Mouse (Mus musculus): Measurements from ENCODE around the gene Ntrk3. TPM values are rescaled to one million over a fixed set of nuclear protein-coding genes. Genes with fewer than 3 reads are reported as not detected.

Ntrk3 gene
- polyA plus RNA-seq, 1 experiment from 2014 or later, result 37.4 TPM

GRCm38 (mm10) chr7:78305029-78305428 is 432.8 kb downstream of the Ntrk3 start:
- peaks cover 5% of the 10 kb centered on the region for H3K9me3 ChIP-seq (ENCODE audit: control insufficient read depth, low read length)
- no peak overlapping the region for H3K4me3 ChIP-seq (replicated peaks; ENCODE audit: low read length)
- no peak for ATAC-seq
- H3K36me3 ChIP-seq (ENCODE audit: control insufficient read depth, insufficient read depth), result peaks cover 4% of the 10 kb centered on the region
- no peak overlapping the region for H3K4me2 ChIP-seq (ENCODE audit: low read length)
- 82% methylated on average over 1 of the region's 1 CpGs for WGBS
- H3K27me3 ChIP-seq (replicated peaks; ENCODE audit: control insufficient read depth, insufficient read depth, low read length), result no peaks in the 10 kb centered on the region
- H3K9ac ChIP-seq (replicated peaks; ENCODE audit: low read depth, low read length), result no peak overlapping the region
- no peak overlapping the region for H3K27ac ChIP-seq (ENCODE audit: low read length)
- H3K4me1 ChIP-seq (replicated peaks; ENCODE audit: control insufficient read depth, insufficient read depth, low read length), result no peaks in the 10 kb centered on the region

GRCm38 (mm10) chr7:78297290-78297689 is 440.5 kb downstream of the Ntrk3 start:
- Histone ChIP-seq H3K27ac (ENCODE audit: low read length) (no peak overlapping the region), H3K9me3 (ENCODE audit: control insufficient read depth, low read length) (no peaks in the 10 kb centered on the region), H3K27me3 (replicated peaks; ENCODE audit: control insufficient read depth, insufficient read depth, low read length) (no peaks in the 10 kb centered on the region), H3K4me3 (replicated peaks; ENCODE audit: low read length) (no peak overlapping the region), H3K4me2 (ENCODE audit: low read length) (no peak overlapping the region), H3K9ac (replicated peaks; ENCODE audit: low read depth, low read length) (no peak overlapping the region), H3K36me3 (ENCODE audit: control insufficient read depth, insufficient read depth) (peaks cover 4% of the 10 kb centered on the region), H3K4me1 (replicated peaks; ENCODE audit: control insufficient read depth, insufficient read depth, low read length) (no peaks in the 10 kb centered on the region)
- 96% methylated on average over 5 of the region's 5 CpGs for WGBS
- no peak for ATAC-seq

- WGBS, result 61% methylated on average over 3 of the region's 3 CpGs
- H3K4me2 ChIP-seq (ENCODE audit: low read length), result no peak overlapping the region
- no peak overlapping the region for H3K4me3 ChIP-seq (replicated peaks; ENCODE audit: low read length)
- no peak overlapping the region for H3K9ac ChIP-seq (replicated peaks; ENCODE audit: low read depth, low read length)
- no peaks in the 10 kb centered on the region for H3K27me3 ChIP-seq (replicated peaks; ENCODE audit: control insufficient read depth, insufficient read depth, low read length)
- H3K27ac ChIP-seq (ENCODE audit: low read length), result no peak overlapping the region
- H3K36me3 ChIP-seq (ENCODE audit: control insufficient read depth, insufficient read depth), result no peaks in the 10 kb centered on the region
- no peak for ATAC-seq
- H3K4me1 ChIP-seq (replicated peaks; ENCODE audit: control insufficient read depth, insufficient read depth, low read length), result no peaks in the 10 kb centered on the region
- H3K9me3 ChIP-seq (ENCODE audit: control insufficient read depth, low read length), result no peaks in the 10 kb centered on the region
Measured at GRCm38 (mm10) chr7:78294322-78294721, 443.5 kb downstream of the Ntrk3 start.

- H3K9me3 ChIP-seq (ENCODE audit: control insufficient read depth, low read length), result no peaks in the 10 kb centered on the region
- H3K9ac ChIP-seq (replicated peaks; ENCODE audit: low read depth, low read length), result no peak overlapping the region
- H3K4me1 ChIP-seq (replicated peaks; ENCODE audit: control insufficient read depth, insufficient read depth, low read length), result no peaks in the 10 kb centered on the region
- ATAC-seq, result no peak
- no peak overlapping the region for H3K27ac ChIP-seq (ENCODE audit: low read length)
- no peaks in the 10 kb centered on the region for H3K36me3 ChIP-seq (ENCODE audit: control insufficient read depth, insufficient read depth)
- H3K27me3 ChIP-seq (replicated peaks; ENCODE audit: control insufficient read depth, insufficient read depth, low read length), result no peaks in the 10 kb centered on the region
- H3K4me2 ChIP-seq (ENCODE audit: low read length), result no peak overlapping the region
- no peak overlapping the region for H3K4me3 ChIP-seq (replicated peaks; ENCODE audit: low read length)
- 61% methylated on average over 2 of the region's 2 CpGs for WGBS
Measured at GRCm38 (mm10) chr7:78290186-78290585, 447.6 kb downstream of the Ntrk3 start.

GRCm38 (mm10) chr7:78286516-78287238 is 451.1 kb downstream of the Ntrk3 start:
- no peaks in the 10 kb centered on the region for H3K36me3 ChIP-seq (ENCODE audit: control insufficient read depth, insufficient read depth)
- H3K27me3 ChIP-seq (replicated peaks; ENCODE audit: control insufficient read depth, insufficient read depth, low read length), result no peaks in the 10 kb centered on the region
- no peak overlapping the region for H3K9ac ChIP-seq (replicated peaks; ENCODE audit: low read depth, low read length)
- no peaks in the 10 kb centered on the region for H3K9me3 ChIP-seq (ENCODE audit: control insufficient read depth, low read length)
- H3K4me1 ChIP-seq (replicated peaks; ENCODE audit: control insufficient read depth, insufficient read depth, low read length), result no peaks in the 10 kb centered on the region
- H3K4me3 ChIP-seq (replicated peaks; ENCODE audit: low read length), result no peak overlapping the region
- no peak for ATAC-seq
- 95% methylated on average over 2 of the region's 2 CpGs for WGBS
- H3K27ac ChIP-seq (ENCODE audit: low read length), result no peak overlapping the region
- no peak overlapping the region for H3K4me2 ChIP-seq (ENCODE audit: low read length)

- no peaks in the 10 kb centered on the region for H3K36me3 ChIP-seq (ENCODE audit: control insufficient read depth, insufficient read depth)
- no peaks in the 10 kb centered on the region for H3K9me3 ChIP-seq (ENCODE audit: control insufficient read depth, low read length)
- no peak overlapping the region for H3K9ac ChIP-seq (replicated peaks; ENCODE audit: low read depth, low read length)
- H3K4me3 ChIP-seq (replicated peaks; ENCODE audit: low read length), result no peak overlapping the region
- 84% methylated on average over 3 of the region's 3 CpGs for WGBS
- H3K4me2 ChIP-seq (ENCODE audit: low read length), result no peak overlapping the region
- no peaks in the 10 kb centered on the region for H3K27me3 ChIP-seq (replicated peaks; ENCODE audit: control insufficient read depth, insufficient read depth, low read length)
- ATAC-seq, result no peak
- 0 out of 2 replicates have a peak, but pooled peaks cover 2% of the 10 kb centered on the region for H3K4me1 ChIP-seq (replicated peaks; ENCODE audit: control insufficient read depth, insufficient read depth, low read length)
- H3K27ac ChIP-seq (ENCODE audit: low read length), result no peak overlapping the region
Measured at GRCm38 (mm10) chr7:78269506-78270250, 468.1 kb downstream of the Ntrk3 start.

GRCm38 (mm10) chr7:78267461-78268007 is 470.3 kb downstream of the Ntrk3 start:
- Histone ChIP-seq H3K27ac (ENCODE audit: low read length) (no peak overlapping the region), H3K4me2 (ENCODE audit: low read length) (no peak overlapping the region), H3K27me3 (replicated peaks; ENCODE audit: control insufficient read depth, insufficient read depth, low read length) (no peaks in the 10 kb centered on the region), H3K36me3 (ENCODE audit: control insufficient read depth, insufficient read depth) (no peaks in the 10 kb centered on the region), H3K4me3 (replicated peaks; ENCODE audit: low read length) (no peak overlapping the region), H3K9me3 (ENCODE audit: control insufficient read depth, low read length) (no peaks in the 10 kb centered on the region), H3K9ac (replicated peaks; ENCODE audit: low read depth, low read length) (no peak overlapping the region), H3K4me1 (replicated peaks; ENCODE audit: control insufficient read depth, insufficient read depth, low read length) (0 out of 2 replicates have a peak, but pooled peaks cover 2% of the 10 kb centered on the region)
- WGBS, result 10% methylated on average over 1 of the region's 1 CpGs
- ATAC-seq, result 0 out of 2 replicates have a peak, but pooled peaks have one; percentile 47

GRCm38 (mm10) chr7:78264432-78265002 is 473.3 kb downstream of the Ntrk3 start:
- no peak overlapping the region for H3K4me2 ChIP-seq (ENCODE audit: low read length)
- no peak overlapping the region for H3K9ac ChIP-seq (replicated peaks; ENCODE audit: low read depth, low read length)
- H3K9me3 ChIP-seq (ENCODE audit: control insufficient read depth, low read length), result no peaks in the 10 kb centered on the region
- WGBS, result 57% methylated on average over 5 of the region's 5 CpGs
- no peak overlapping the region for H3K4me3 ChIP-seq (replicated peaks; ENCODE audit: low read length)
- ATAC-seq, result no peak
- no peaks in the 10 kb centered on the region for H3K36me3 ChIP-seq (ENCODE audit: control insufficient read depth, insufficient read depth)
- no peaks in the 10 kb centered on the region for H3K27me3 ChIP-seq (replicated peaks; ENCODE audit: control insufficient read depth, insufficient read depth, low read length)
- H3K27ac ChIP-seq (ENCODE audit: low read length), result no peak overlapping the region
- H3K4me1 ChIP-seq (replicated peaks; ENCODE audit: control insufficient read depth, insufficient read depth, low read length), result peaks cover 6% of the 10 kb centered on the region; the same call in 1 of the 2 replicates

Measured in forebrain, embryonic 16.5 days (tissue).